Mouse (Mus musculus): ENCODE results near the gene Abhd5.

GRCm38 (mm10) chr9:122414648-122415047 is 63.2 kb downstream of the Abhd5 start:
- TF ChIP-seq GATA1 (IDR thresholded peaks at IDR 0.05; ENCODE audit: borderline replicate concordance, low read length) (no peak), CTCF (IDR thresholded peaks at IDR 0.05; ENCODE audit: low read depth, low read length) (no peak)
